Mouse (Mus musculus) effector memory CD4-positive, alpha-beta T cell, adult 5 months (primary cell): ENCODE results near the gene Tlr6. TPM values are rescaled to one million over a fixed set of nuclear protein-coding genes. Genes with fewer than 3 reads are reported as not detected.

Source experiments
- polyA plus RNA-seq: library from polyadenylated mRNA; unstranded; fragments of 100-300 nt; shearing (Covaris generic); gene quantifications from one replicate; pipeline ENCODE4 v1.2.1, GENCODE M21; 2017

Tlr6 gene
- 1.8 TPM for polyA plus RNA-seq

DNA sequence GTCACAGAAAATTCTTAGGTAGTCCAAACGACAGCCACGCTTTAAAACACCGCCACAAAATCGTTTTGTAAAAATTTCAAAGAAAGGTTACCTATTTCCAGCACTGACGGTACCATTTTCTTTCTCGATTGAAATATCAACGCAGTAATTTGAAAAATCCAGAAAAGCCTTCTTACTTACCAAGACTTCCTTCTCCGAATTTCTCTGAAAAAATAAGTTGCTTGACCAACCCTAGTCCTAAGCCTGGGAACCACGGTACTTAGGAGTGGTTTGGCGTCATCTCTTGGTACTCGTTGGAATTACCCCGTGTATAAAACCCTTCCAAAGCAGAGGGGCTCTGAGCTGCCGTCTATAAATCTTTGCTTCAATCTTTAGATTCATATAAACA is at the start of gene Tlr6:
Tlr6 (minus strand) TSS at position 255 of the 388 bp plus-strand sequence.

GRCm38 (mm10) chr5:64969861-64970771 is 10.2 kb upstream of the Tlr6 start, which contains the start of gene Fam114a1:
Gene Fam114a1 (plus strand): TSS chr5:64970071.

Other genes with a start within 250 kb of the Tlr6 start
- gene Klf3, start 156.7 kb downstream of the Tlr6 start, polyA plus RNA-seq = 592 TPM
- gene Tlr1, start 26.5 kb downstream of the Tlr6 start, polyA plus RNA-seq = 8.8 TPM
- 1.1 TPM for gene Fam114a1, start 10.0 kb upstream of the Tlr6 start, polyA plus RNA-seq
- gene Tmem156, start 132.0 kb upstream of the Tlr6 start, polyA plus RNA-seq = 13.2 TPM
- 35.8 TPM for gene Klhl5, start 147.4 kb upstream of the Tlr6 start, polyA plus RNA-seq
- gene Wdr19, start 239.6 kb upstream of the Tlr6 start, polyA plus RNA-seq = 3.8 TPM